Mouse (Mus musculus) MEL (cell line): ENCODE data around the gene Prr19. TPM values are rescaled to one million over a fixed set of nuclear protein-coding genes. Genes with fewer than 3 reads are reported as not detected.

ENCODE experiments used
- DNase-seq: peaks from one replicate; pipeline ENCODE4 v3.0.0; 2011; ENCODE audit warnings: low read depth, low spot score
- H3K27ac ChIP-seq: 2 replicates; pipeline ENCODE4 v1.5.1; 2012; ENCODE audit warnings: low read depth, mild to moderate bottlenecking, control low read depth, low read length, moderate library complexity; ENCODE audit not compliant: control insufficient read depth
- H3K27me3 ChIP-seq, 2 experiments: fragments of 150-350 bp in 1 of 2; sonication (generic) in 1 of 2; 2 replicates each; pipeline ENCODE4 v1.6.1; 2012; ENCODE audit warnings: low read length in 2 of 2, mild to moderate bottlenecking in 2 of 2, improper control_type of control experiment in 1 of 2, moderate library complexity in 1 of 2; ENCODE audit not compliant: insufficient read depth in 2 of 2, control insufficient read depth in 1 of 2
- H3K36me3 ChIP-seq, 2 experiments: 2 replicates each; pipeline ENCODE4 v1.6.1; 2012 to 2014; ENCODE audit warnings: low read length in 2 of 2, improper control_type of control experiment in 1 of 2, inconsistent platforms in 1 of 2, mild to moderate bottlenecking in 1 of 2; ENCODE audit not compliant: insufficient read depth in 2 of 2, control insufficient read depth in 1 of 2
- H3K4me1 ChIP-seq, 2 experiments: fragments of 150-350 bp in 1 of 2; sonication (generic) in 1 of 2; 2 replicates each; pipeline ENCODE4 v1.6.1; 2012; ENCODE audit warnings: low read length in 2 of 2, improper control_type of control experiment in 1 of 2, mild to moderate bottlenecking in 1 of 2; ENCODE audit not compliant: insufficient read depth in 2 of 2, control insufficient read depth in 1 of 2
- H3K4me3 ChIP-seq, 2 experiments: fragments of 150-350 bp in 1 of 2; sonication (generic) in 1 of 2; 2 replicates each; pipeline ENCODE4 v1.5.1; 2012; ENCODE audit warnings: low read depth in 2 of 2, low read length in 2 of 2, mild to moderate bottlenecking in 2 of 2, moderate library complexity in 2 of 2, control low read depth in 1 of 2, improper control_type of control experiment in 1 of 2; ENCODE audit not compliant: control insufficient read depth in 1 of 2, insufficient read depth in 1 of 2
- H3K79me2 ChIP-seq: 2 replicates; pipeline ENCODE4 v1.6.1; 2012; ENCODE audit warnings: mild to moderate bottlenecking, low read length, moderate library complexity; ENCODE audit not compliant: control insufficient read depth, poor library complexity, insufficient read depth
- H3K9ac ChIP-seq: 2 replicates; pipeline ENCODE4 v1.6.1; 2012; ENCODE audit warnings: low read depth, mild to moderate bottlenecking, control low read depth, low read length, moderate library complexity; ENCODE audit not compliant: control insufficient read depth, poor library complexity, severe bottlenecking
- H3K9me3 ChIP-seq: fragments of 150-350 bp; sonication (generic); replicated peaks from 2 replicates; pipeline ENCODE4 v1.6.1; 2012; ENCODE audit warnings: mild to moderate bottlenecking, low read length, improper control_type of control experiment, moderate library complexity; ENCODE audit not compliant: insufficient read depth
- BHLHE40 ChIP-seq: IDR thresholded peaks from 2 replicates; pipeline ENCODE4 v1.6.1; 2012; ENCODE audit warnings: low read depth, mild to moderate bottlenecking, inconsistent platforms, low read length, improper control_type of control experiment, borderline replicate concordance
- CTCF ChIP-seq, 3 experiments: IDR thresholded peaks in 2 of 3; conservative IDR thresholded peaks in 1 of 3; 2 replicates each; pipeline ENCODE4 v1.5.1; 2011 to 2012; ENCODE audit warnings: low read length in 3 of 3, low read depth in 2 of 3, mild to moderate bottlenecking in 2 of 3, improper control_type of control experiment in 1 of 3, inconsistent platforms in 1 of 3, mixed read lengths in 1 of 3, moderate library complexity in 1 of 3; ENCODE audit not compliant: control insufficient read depth in 1 of 3, insufficient read depth in 1 of 3, poor library complexity in 1 of 3, severe bottlenecking in 1 of 3
- ELF1 ChIP-seq: IDR thresholded peaks from 2 replicates; pipeline ENCODE4 v1.6.1; 2014; ENCODE audit warnings: low read depth, mild to moderate bottlenecking, inconsistent platforms, low read length, improper control_type of control experiment, moderate library complexity
- EP300 ChIP-seq, 2 experiments: IDR thresholded peaks; 2 replicates each; pipeline ENCODE4 v1.6.1; 2011; ENCODE audit warnings: improper control_type of control experiment in 2 of 2, low read length in 2 of 2, low read depth in 1 of 2, mild to moderate bottlenecking in 1 of 2
- ETS1 ChIP-seq: IDR thresholded peaks from 2 replicates; pipeline ENCODE4 v1.6.1; 2012; ENCODE audit warnings: low read depth, mild to moderate bottlenecking, inconsistent platforms, low read length, improper control_type of control experiment, moderate library complexity
- MAFK ChIP-seq: IDR thresholded peaks from 2 replicates; pipeline ENCODE4 v1.6.1; 2011; ENCODE audit warnings: low read depth, mild to moderate bottlenecking, low read length, improper control_type of control experiment, borderline replicate concordance
- MEF2A ChIP-seq: IDR thresholded peaks from 2 replicates; pipeline ENCODE4 v1.6.1; 2014; ENCODE audit warnings: low read depth, mild to moderate bottlenecking, inconsistent platforms, low read length, improper control_type of control experiment; ENCODE audit not compliant: poor library complexity, insufficient replicate concordance, severe bottlenecking; ENCODE audit errors: extremely low read depth
- MXI1 ChIP-seq: IDR thresholded peaks from 2 replicates; pipeline ENCODE4 v1.6.1; 2011; ENCODE audit warnings: mild to moderate bottlenecking, low read depth, low read length, improper control_type of control experiment
- NELFE ChIP-seq: IDR thresholded peaks from 2 replicates; pipeline ENCODE4 v1.6.1; 2011; ENCODE audit warnings: low read depth, low read length, improper control_type of control experiment
- POLR2A ChIP-seq, 2 experiments: IDR thresholded peaks; 2 replicates each; pipeline ENCODE4 v1.6.1; 2011 to 2012; ENCODE audit warnings: low read length in 2 of 2, mild to moderate bottlenecking in 2 of 2, control low read depth in 1 of 2, improper control_type of control experiment in 1 of 2, low read depth in 1 of 2, moderate library complexity in 1 of 2; ENCODE audit not compliant: control insufficient read depth in 1 of 2, insufficient read depth in 1 of 2, poor library complexity in 1 of 2
- POLR2AphosphoS5 ChIP-seq: IDR thresholded peaks from 2 replicates; pipeline ENCODE4 v1.6.1; 2012; ENCODE audit warnings: low read depth, borderline replicate concordance, mild to moderate bottlenecking, inconsistent platforms, low read length, moderate library complexity, mixed read lengths
- RAD21 ChIP-seq: IDR thresholded peaks from 2 replicates; pipeline ENCODE4 v1.6.1; 2011; ENCODE audit warnings: mild to moderate bottlenecking, low read depth, low read length, improper control_type of control experiment
- RCOR1 ChIP-seq: IDR thresholded peaks from 2 replicates; pipeline ENCODE4 v1.6.1; 2012; ENCODE audit warnings: low read depth, mild to moderate bottlenecking, inconsistent platforms, low read length, improper control_type of control experiment
- SMC3 ChIP-seq: IDR thresholded peaks from 2 replicates; pipeline ENCODE4 v1.6.1; 2011; ENCODE audit warnings: low read depth, low read length, improper control_type of control experiment
- TAL1 ChIP-seq: IDR thresholded peaks from 2 replicates; pipeline ENCODE4 v1.6.1; 2012; ENCODE audit warnings: mild to moderate bottlenecking, inconsistent platforms, low read length, moderate library complexity, mixed read lengths
- TBP ChIP-seq: IDR thresholded peaks from 2 replicates; pipeline ENCODE4 v1.8.0; 2011; ENCODE audit warnings: low read depth, low read length, improper control_type of control experiment
- ZC3H11A ChIP-seq: IDR thresholded peaks from 2 replicates; pipeline ENCODE4 v1.6.1; 2012; ENCODE audit warnings: low read depth, mild to moderate bottlenecking, inconsistent platforms, low read length, improper control_type of control experiment
- ZKSCAN1 ChIP-seq: IDR thresholded peaks from 2 replicates; pipeline ENCODE4 v1.6.1; 2012; ENCODE audit warnings: low read depth, mild to moderate bottlenecking, inconsistent platforms, low read length, improper control_type of control experiment, moderate library complexity
- polyA plus RNA-seq, 2 experiments: library from polyadenylated mRNA; stranded (reverse) in 1 of 2; unstranded in 1 of 2; fragments of >175 nt in 1 of 2; fragments of >200 nt in 1 of 2; gene quantifications; 2 replicates each; pipeline versions ENCODE4 v1.2.1 to v1.2.4; 2012; ENCODE audit warnings: low replicate concordance in 2 of 2, low read depth in 1 of 2; ENCODE audit not compliant: insufficient read length in 2 of 2, insufficient read depth in 1 of 2, missing spikeins in 1 of 2
- total RNA-seq: library from RNA; depleted of rRNA; stranded (reverse); fragments of 300-350 nt; gene quantifications from 2 replicates; pipeline ENCODE4 v1.2.3, GENCODE M21; 2012

Gene Prr19
- total and polyA plus RNA-seq, 3 experiments, result 0.11 TPM; not detected in 2

- TF ChIP-seq MXI1 (no peak), ZKSCAN1 (no peak), NELFE (no peak), TBP (no peak), MAFK (no peak), RCOR1 (no peak), POLR2AphosphoS5 (no peak), ETS1 (no peak), ELF1 (no peak), TAL1 (no peak), BHLHE40 (no peak)
- TF ChIP-seq, all 39 proteins: peak for 0
- H3K9ac ChIP-seq, result no peak overlapping the region
- no peaks in the 10 kb centered on the region for H3K27me3 ChIP-seq
- no peaks in the 10 kb centered on the region; the same call in 1 of the 2 replicates for H3K79me2 ChIP-seq
- no peak overlapping the region for H3K27ac ChIP-seq
- no peak for DNase-seq
- H3K4me3 ChIP-seq, result no peak overlapping the region
- H3K36me3 ChIP-seq, result no peaks in the 10 kb centered on the region
- H3K4me1 ChIP-seq, result no peaks in the 10 kb centered on the region
- no peaks in the 10 kb centered on the region for H3K9me3 ChIP-seq
Observed at GRCm38 (mm10) chr7:25326233-25326632, 25.0 kb downstream of the Prr19 start.

- H3K9ac ChIP-seq, result no peak overlapping the region
Observed at GRCm38 (mm10) chr7:25333596-25334307, 32.5 kb downstream of the Prr19 start.

More at GRCm38 (mm10) chr7:25333596-25334307, 32.5 kb downstream of the Prr19 start:
- Histone ChIP-seq H3K9me3 (no peaks in the 10 kb centered on the region), H3K4me1 (no peaks in the 10 kb centered on the region), H3K4me3 (no peak overlapping the region), H3K27ac (no peak overlapping the region), H3K79me2 (no peaks in the 10 kb centered on the region), H3K36me3 (no peaks in the 10 kb centered on the region), H3K27me3 (no peaks in the 10 kb centered on the region)
- peak; percentile 78 for DNase-seq
- no peak for TF ChIP-seq ZKSCAN1
- peak; percentile 82 for TF ChIP-seq SMC3
- TF ChIP-seq ZC3H11A, result peak; percentile 76
- TF ChIP-seq POLR2A (IDR thresholded peaks at IDR 0.05; ENCODE audit: control insufficient read depth in 1 of 2, insufficient read depth in 1 of 2, low read depth in 1 of 2, low read length in 2 of 2, poor library complexity in 1 of 2), result no peak
- TF ChIP-seq RCOR1, result no peak
- peak; percentile 74 to 93 (median 87) for TF ChIP-seq CTCF (IDR thresholded peaks at IDR 0.05 in 2 of 3, conservative IDR thresholded peaks at IDR 0.05 in 1 of 3; ENCODE audit: control insufficient read depth in 1 of 3, insufficient read depth in 1 of 3, low read depth in 2 of 3, low read length in 3 of 3, poor library complexity in 1 of 3, severe bottlenecking in 1 of 3)
- peak; percentile 80 for TF ChIP-seq RAD21
- TF ChIP-seq MEF2A, result no peak
- TF ChIP-seq EP300 (IDR thresholded peaks at IDR 0.05; ENCODE audit: low read depth in 1 of 2, low read length in 2 of 2), result no peak
